Mouse (Mus musculus) ES-E14 (cell line): ENCODE results near the gene Nxf1.

ENCODE experiments used
- CHD2 ChIP-seq: IDR thresholded peaks from 2 replicates; pipeline ENCODE4 v1.6.1; 2014; ENCODE audit warnings: mild to moderate bottlenecking, low read depth, low read length, inconsistent platforms
- HCFC1 ChIP-seq: IDR thresholded peaks from 2 replicates; pipeline ENCODE4 v1.6.1; 2012; ENCODE audit warnings: low read length, inconsistent platforms, borderline replicate concordance; ENCODE audit not compliant: insufficient read depth
- MAFK ChIP-seq: IDR thresholded peaks from 2 replicates; pipeline ENCODE4 v1.6.1; 2014; ENCODE audit warnings: mild to moderate bottlenecking, low read depth, low read length, inconsistent platforms; ENCODE audit not compliant: insufficient read depth
- ZC3H11A ChIP-seq: IDR thresholded peaks from 2 replicates; pipeline ENCODE4 v1.6.1; 2012; ENCODE audit warnings: low read depth, mild to moderate bottlenecking, inconsistent platforms, low read length, borderline replicate concordance
- ZNF384 ChIP-seq: IDR thresholded peaks from 2 replicates; pipeline ENCODE4 v1.6.1; 2012; ENCODE audit warnings: low read depth, low read length, inconsistent platforms

DNA sequence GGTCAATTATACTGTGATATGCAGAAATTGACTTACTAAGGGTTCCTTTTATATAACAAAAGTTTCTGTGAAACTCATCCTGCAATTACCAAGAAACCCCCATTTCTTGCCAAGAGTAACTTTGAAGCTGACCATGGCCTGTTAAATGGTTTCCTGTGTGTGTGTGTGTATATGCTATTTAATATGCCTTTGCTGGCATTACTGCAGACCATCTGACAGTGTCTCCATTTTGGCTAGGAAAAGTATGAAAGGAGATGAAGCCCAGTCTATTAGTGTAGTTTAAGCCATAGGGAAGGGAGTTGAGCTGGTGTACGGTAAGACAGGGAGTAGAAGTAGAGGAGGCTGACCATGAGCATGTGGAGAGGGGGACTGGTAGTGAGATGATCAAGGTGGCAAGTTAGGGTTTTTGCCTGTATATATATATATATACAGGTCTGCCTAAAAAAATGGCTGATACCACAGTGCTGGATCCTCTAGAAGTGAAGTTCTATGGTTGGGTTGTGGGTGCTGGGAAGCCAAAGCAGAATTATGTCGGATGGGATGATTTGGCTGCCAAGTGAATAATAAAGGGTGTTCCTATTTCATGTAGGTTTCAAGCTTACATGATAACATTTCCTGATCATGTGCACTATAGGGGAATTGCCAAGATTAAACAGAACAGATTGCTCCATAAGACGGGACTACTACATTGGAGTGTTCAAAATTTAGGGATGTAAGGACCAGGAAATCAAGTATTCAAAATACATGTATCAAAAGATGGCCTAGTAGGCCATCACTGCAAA is 30.1 kb upstream of the Nxf1 start:
- TF ChIP-seq MAFK = no peak
- TF ChIP-seq HCFC1 = no peak
- TF ChIP-seq CHD2 = peak; percentile 71; the same call in 1 of the 2 replicates
- no peak for TF ChIP-seq ZC3H11A
- no peak for TF ChIP-seq ZNF384
